Mouse (Mus musculus): ENCODE data around the gene Klrb1. TPM values are rescaled to one million over a fixed set of nuclear protein-coding genes. Genes with fewer than 3 reads are reported as not detected.

Gene Klrb1
- not detected in 2 replicates for polyA plus RNA-seq (2012; rRNA removed)

GRCm38 (mm10) chr6:128722959-128723358 is at the start of gene Klrb1:
TSS of gene Klrb1 (minus strand) at chr6:128723059.

GRCm38 (mm10) chr6:128662206-128662605 is 60.7 kb downstream of the Klrb1 start, which contains the start of gene Clec2h:
TSS of gene Clec2h (plus strand) at chr6:128662385.

Other genes starting within 250 kb of the Klrb1 start
- gene Pzp, start 196.3 kb downstream of the Klrb1 start, polyA plus RNA-seq (2012; rRNA removed), result 0.10 TPM in 1 of 2 replicates, not detected in the other
- gene A2ml1, start 141.5 kb downstream of the Klrb1 start, polyA plus RNA-seq (2012; rRNA removed), result not detected in 2 replicates
- gene Klrb1a, start 99.5 kb downstream of the Klrb1 start, polyA plus RNA-seq (2012; rRNA removed), result 0.10 TPM in 1 of 2 replicates, not detected in the other
- gene Clec2h, start 60.7 kb downstream of the Klrb1 start, polyA plus RNA-seq (2012; rRNA removed), result 0.04 TPM in 1 of 2 replicates, not detected in the other
- 0.05 and 0.15 TPM in 2 replicates for gene Klrb1c, start 66.2 kb upstream of the Klrb1 start, polyA plus RNA-seq (2012; rRNA removed)
- not detected in 2 replicates for gene Gm44511, start 103.3 kb upstream of the Klrb1 start, polyA plus RNA-seq (2012; rRNA removed)
- gene Klrb1b, start 103.3 kb upstream of the Klrb1 start, polyA plus RNA-seq (2012; rRNA removed), result 0.05 TPM in 1 of 2 replicates, not detected in the other
- not detected in 2 replicates for gene Clec2i, start 164.5 kb upstream of the Klrb1 start, polyA plus RNA-seq (2012; rRNA removed)
- gene BC035044, start 168.1 kb upstream of the Klrb1 start, polyA plus RNA-seq (2012; rRNA removed), result 0.03 and 0.09 TPM in 2 replicates
- 0.36 and 0.46 TPM in 2 replicates for gene Clec2g, start 211.3 kb upstream of the Klrb1 start, polyA plus RNA-seq (2012; rRNA removed)